Mouse (Mus musculus): ENCODE data around the gene Nup62. TPM values are rescaled to one million over a fixed set of nuclear protein-coding genes. Genes with fewer than 3 reads are reported as not detected.

The Nup62 gene
- 5.4 TPM for polyA plus RNA-seq (2015; fragmentation: Illumina TruSeq; extraction: RNeasy Lipid Tissue Mini Kit (QIAGEN cat#74804); ENCODE audit: insufficient read depth, low read depth, low replicate concordance)

DNA sequence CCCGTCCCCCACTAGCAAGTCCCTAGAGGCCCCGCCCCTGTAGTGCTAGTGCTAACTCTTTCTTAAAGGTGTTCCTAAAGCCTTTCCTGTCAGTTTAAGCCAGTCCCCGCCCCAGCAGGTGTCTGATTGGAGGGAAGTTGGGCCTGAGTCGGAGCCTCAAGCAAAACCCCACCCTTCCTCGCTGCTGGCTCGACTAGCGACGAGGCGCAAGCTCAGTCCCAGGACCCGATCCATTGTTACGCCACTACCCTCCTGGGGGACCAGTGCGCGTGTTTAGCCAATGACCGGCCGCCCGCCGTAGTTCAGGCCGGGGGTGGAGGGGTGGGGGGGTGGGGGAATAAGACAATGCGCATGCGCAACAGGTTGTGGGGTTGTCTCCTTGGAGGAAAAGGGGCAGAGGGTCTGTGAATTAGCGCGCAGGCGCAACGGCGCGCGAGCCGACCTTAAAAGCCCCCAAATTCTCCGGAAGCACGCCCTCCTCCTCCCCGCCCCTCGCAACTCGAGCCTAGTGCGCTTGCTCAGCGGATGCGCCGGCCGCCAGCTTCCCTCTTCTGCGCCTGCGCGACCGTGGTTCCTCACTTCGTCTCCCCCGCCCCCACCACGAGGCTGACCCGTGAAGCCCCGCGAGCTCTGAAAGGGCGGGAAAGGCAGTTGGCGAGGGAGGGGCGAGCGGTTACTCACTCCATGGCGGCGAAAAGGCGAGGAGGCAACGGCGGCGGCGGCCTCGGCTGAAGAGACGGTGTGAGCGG is at the start of gene Nup62, which contains the start of gene Il4i1:
Nup62 (plus strand) TSS at position 368 of the 749 bp plus-strand sequence.
Il4i1 (plus strand) TSS at position 667 of the 749 bp plus-strand sequence.

DNA sequence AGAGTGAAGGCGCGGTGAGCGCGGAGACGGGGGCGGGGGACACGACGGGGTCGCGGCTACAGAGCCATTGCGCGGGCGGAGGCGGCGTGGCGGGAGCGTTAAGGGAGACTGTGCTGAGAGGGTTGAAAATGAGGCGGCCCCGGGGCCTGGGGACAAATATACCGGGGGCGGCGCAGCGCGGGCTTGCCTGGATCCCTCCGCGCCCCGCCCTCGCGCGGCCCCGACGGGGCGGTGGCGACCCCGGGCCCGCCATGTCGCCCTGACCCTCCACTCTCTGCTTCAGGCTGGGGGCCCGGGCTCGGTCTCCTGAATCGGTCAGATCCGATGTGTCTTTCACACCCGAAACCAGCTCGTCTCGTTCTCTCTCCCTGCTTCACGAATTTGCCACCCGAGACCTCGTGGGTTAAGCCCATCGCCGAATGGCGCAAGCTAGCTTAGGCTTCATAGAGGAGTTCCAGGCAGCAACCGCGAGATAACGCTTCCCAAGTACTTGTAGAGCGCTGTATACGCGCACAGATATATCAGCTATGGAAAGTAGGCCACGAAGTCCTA is 658 bp downstream of the Nup62 start, which contains the start of gene Atf5:
Atf5 (minus strand) TSS at position 189 of the 552 bp plus-strand sequence.

GRCm38 (mm10) chr7:44848561-44849415 is 32.9 kb downstream of the Nup62 start, which contains the start of the genes Akt1s1 and Tbc1d17:
Gene Akt1s1 (plus strand): TSS chr7:44848991.
Gene Tbc1d17 (minus strand): TSS chr7:44849079.

DNA sequence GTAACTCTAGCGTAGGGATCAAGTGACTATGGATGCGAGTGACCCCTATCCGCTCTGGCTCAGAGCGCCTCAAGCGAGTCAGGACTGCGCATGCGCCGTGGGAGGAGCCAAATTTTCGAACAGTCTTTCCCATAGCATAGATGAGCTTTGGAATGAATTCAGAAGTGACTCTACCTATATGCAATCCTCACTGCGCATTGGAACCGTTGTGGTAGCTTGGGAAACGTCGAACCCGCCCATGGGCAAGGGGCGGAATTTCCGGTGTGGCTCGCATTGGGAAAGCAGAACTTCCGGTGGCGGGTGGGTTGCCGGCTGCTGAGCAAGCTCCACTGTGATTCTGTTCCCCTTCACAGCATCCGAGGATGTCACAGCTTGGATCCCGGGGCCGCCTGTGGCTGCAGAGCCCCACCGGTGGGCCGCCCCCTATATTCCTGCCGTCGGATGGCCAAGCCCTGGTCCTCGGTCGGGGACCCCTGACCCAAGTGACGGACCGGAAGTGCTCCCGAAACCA is 41.2 kb downstream of the Nup62 start, which contains the start of gene Pnkp:
Pnkp (plus strand) TSS at position 98 of the 511 bp plus-strand sequence.

GRCm38 (mm10) chr7:44869697-44870528 is 54.0 kb downstream of the Nup62 start, which contains the start of gene Ptov1:
Gene Ptov1 (minus strand): TSS chr7:44869788.

Other genes starting within 250 kb of the Nup62 start
- gene Napsa, start 243.7 kb upstream of the Nup62 start, polyA plus RNA-seq (2015; fragmentation: Illumina TruSeq; extraction: RNeasy Lipid Tissue Mini Kit (QIAGEN cat#74804); ENCODE audit: insufficient read depth, low read depth, low replicate concordance) = 0.72 TPM
- gene Kcnc3, start 225.4 kb upstream of the Nup62 start, polyA plus RNA-seq (2015; fragmentation: Illumina TruSeq; extraction: RNeasy Lipid Tissue Mini Kit (QIAGEN cat#74804); ENCODE audit: insufficient read depth, low read depth, low replicate concordance) = 3.5 TPM
- 5.7 TPM for gene Myh14, start 145.2 kb upstream of the Nup62 start, polyA plus RNA-seq (2015; fragmentation: Illumina TruSeq; extraction: RNeasy Lipid Tissue Mini Kit (QIAGEN cat#74804); ENCODE audit: insufficient read depth, low read depth, low replicate concordance)
- gene Izumo2, start 107.3 kb upstream of the Nup62 start, polyA plus RNA-seq (2015; fragmentation: Illumina TruSeq; extraction: RNeasy Lipid Tissue Mini Kit (QIAGEN cat#74804); ENCODE audit: insufficient read depth, low read depth, low replicate concordance) = not detected
- gene Vrk3, start 67.7 kb upstream of the Nup62 start, polyA plus RNA-seq (2015; fragmentation: Illumina TruSeq; extraction: RNeasy Lipid Tissue Mini Kit (QIAGEN cat#74804); ENCODE audit: insufficient read depth, low read depth, low replicate concordance) = 4.8 TPM
- 0.28 TPM for gene Zfp473, start 65.0 kb upstream of the Nup62 start, polyA plus RNA-seq (2015; fragmentation: Illumina TruSeq; extraction: RNeasy Lipid Tissue Mini Kit (QIAGEN cat#74804); ENCODE audit: insufficient read depth, low read depth, low replicate concordance)
- not detected for gene Il4i1, start 299 bp downstream of the Nup62 start, polyA plus RNA-seq (2015; fragmentation: Illumina TruSeq; extraction: RNeasy Lipid Tissue Mini Kit (QIAGEN cat#74804); ENCODE audit: insufficient read depth, low read depth, low replicate concordance)
- gene Atf5, start 570 bp downstream of the Nup62 start, polyA plus RNA-seq (2015; fragmentation: Illumina TruSeq; extraction: RNeasy Lipid Tissue Mini Kit (QIAGEN cat#74804); ENCODE audit: insufficient read depth, low read depth, low replicate concordance) = 44.5 TPM
- 13.5 TPM for gene Akt1s1, start 32.9 kb downstream of the Nup62 start, polyA plus RNA-seq (2015; fragmentation: Illumina TruSeq; extraction: RNeasy Lipid Tissue Mini Kit (QIAGEN cat#74804); ENCODE audit: insufficient read depth, low read depth, low replicate concordance)
- gene Tbc1d17, start 33.0 kb downstream of the Nup62 start, polyA plus RNA-seq (2015; fragmentation: Illumina TruSeq; extraction: RNeasy Lipid Tissue Mini Kit (QIAGEN cat#74804); ENCODE audit: insufficient read depth, low read depth, low replicate concordance) = 19.6 TPM
- 11.9 TPM for gene Pnkp, start 41.1 kb downstream of the Nup62 start, polyA plus RNA-seq (2015; fragmentation: Illumina TruSeq; extraction: RNeasy Lipid Tissue Mini Kit (QIAGEN cat#74804); ENCODE audit: insufficient read depth, low read depth, low replicate concordance)
- 49.5 TPM for gene Ptov1, start 53.7 kb downstream of the Nup62 start, polyA plus RNA-seq (2015; fragmentation: Illumina TruSeq; extraction: RNeasy Lipid Tissue Mini Kit (QIAGEN cat#74804); ENCODE audit: insufficient read depth, low read depth, low replicate concordance)
- 20.6 TPM for gene Med25, start 76.6 kb downstream of the Nup62 start, polyA plus RNA-seq (2015; fragmentation: Illumina TruSeq; extraction: RNeasy Lipid Tissue Mini Kit (QIAGEN cat#74804); ENCODE audit: insufficient read depth, low read depth, low replicate concordance)
- gene Fuz, start 80.0 kb downstream of the Nup62 start, polyA plus RNA-seq (2015; fragmentation: Illumina TruSeq; extraction: RNeasy Lipid Tissue Mini Kit (QIAGEN cat#74804); ENCODE audit: insufficient read depth, low read depth, low replicate concordance) = 9.6 TPM
- gene Ap2a1, start 113.4 kb downstream of the Nup62 start, polyA plus RNA-seq (2015; fragmentation: Illumina TruSeq; extraction: RNeasy Lipid Tissue Mini Kit (QIAGEN cat#74804); ENCODE audit: insufficient read depth, low read depth, low replicate concordance) = 13.8 TPM
- not detected for gene Tsks, start 127.1 kb downstream of the Nup62 start, polyA plus RNA-seq (2015; fragmentation: Illumina TruSeq; extraction: RNeasy Lipid Tissue Mini Kit (QIAGEN cat#74804); ENCODE audit: insufficient read depth, low read depth, low replicate concordance)
- 3.9 TPM for gene Cpt1c, start 158.8 kb downstream of the Nup62 start, polyA plus RNA-seq (2015; fragmentation: Illumina TruSeq; extraction: RNeasy Lipid Tissue Mini Kit (QIAGEN cat#74804); ENCODE audit: insufficient read depth, low read depth, low replicate concordance)
- gene Prmt1, start 170.5 kb downstream of the Nup62 start, polyA plus RNA-seq (2015; fragmentation: Illumina TruSeq; extraction: RNeasy Lipid Tissue Mini Kit (QIAGEN cat#74804); ENCODE audit: insufficient read depth, low read depth, low replicate concordance) = 31.9 TPM
- gene Irf3, start 181.6 kb downstream of the Nup62 start, polyA plus RNA-seq (2015; fragmentation: Illumina TruSeq; extraction: RNeasy Lipid Tissue Mini Kit (QIAGEN cat#74804); ENCODE audit: insufficient read depth, low read depth, low replicate concordance) = 70.4 TPM
- gene Bcl2l12, start 182.6 kb downstream of the Nup62 start, polyA plus RNA-seq (2015; fragmentation: Illumina TruSeq; extraction: RNeasy Lipid Tissue Mini Kit (QIAGEN cat#74804); ENCODE audit: insufficient read depth, low read depth, low replicate concordance) = 2.8 TPM
- gene Scaf1, start 200.3 kb downstream of the Nup62 start, polyA plus RNA-seq (2015; fragmentation: Illumina TruSeq; extraction: RNeasy Lipid Tissue Mini Kit (QIAGEN cat#74804); ENCODE audit: insufficient read depth, low read depth, low replicate concordance) = 17.4 TPM
- 29.2 TPM for gene Rras, start 201.9 kb downstream of the Nup62 start, polyA plus RNA-seq (2015; fragmentation: Illumina TruSeq; extraction: RNeasy Lipid Tissue Mini Kit (QIAGEN cat#74804); ENCODE audit: insufficient read depth, low read depth, low replicate concordance)
- 5.3 TPM for gene Prr12, start 236.8 kb downstream of the Nup62 start, polyA plus RNA-seq (2015; fragmentation: Illumina TruSeq; extraction: RNeasy Lipid Tissue Mini Kit (QIAGEN cat#74804); ENCODE audit: insufficient read depth, low read depth, low replicate concordance)
- gene Nosip, start 246.3 kb downstream of the Nup62 start, polyA plus RNA-seq (2015; fragmentation: Illumina TruSeq; extraction: RNeasy Lipid Tissue Mini Kit (QIAGEN cat#74804); ENCODE audit: insufficient read depth, low read depth, low replicate concordance) = 12.8 TPM
- gene Prrg2, start 246.6 kb downstream of the Nup62 start, polyA plus RNA-seq (2015; fragmentation: Illumina TruSeq; extraction: RNeasy Lipid Tissue Mini Kit (QIAGEN cat#74804); ENCODE audit: insufficient read depth, low read depth, low replicate concordance) = 13.8 TPM

Measured in pancreas, adult 10 weeks (tissue).